Mouse (Mus musculus): ENCODE results near the gene Hnrnpa0. TPM values are rescaled to one million over a fixed set of nuclear protein-coding genes. Genes with fewer than 3 reads are reported as not detected.

The Hnrnpa0 gene
- polyA plus RNA-seq, 1 experiment = 94.2 TPM

- H3K4me3 ChIP-seq (ENCODE audit: extremely low read depth, insufficient read depth, insufficient read length) = peak overlapping the region; percentile 91
- TF ChIP-seq POLR2A (IDR thresholded peaks at IDR 0.05; ENCODE audit: low read depth, low read length) (no peak), CTCF (IDR thresholded peaks at IDR 0.05; ENCODE audit: extremely low read depth, insufficient read depth, insufficient read length, insufficient replicate concordance) (peak; percentile 76; the same call in 1 of the 2 replicates)
- peaks cover 22% of the 10 kb centered on the region for H3K36me3 ChIP-seq (ENCODE audit: control insufficient read depth, insufficient read depth, low read length)
- H3K27me3 ChIP-seq (ENCODE audit: control insufficient read depth, insufficient read depth, low read length) = no peaks in the 10 kb centered on the region
- WGBS = 3% methylated on average over 16 of the region's 16 CpGs
- peak overlapping the region; percentile 81 for H3K27ac ChIP-seq (ENCODE audit: insufficient read depth, low read length)
- peak; percentile 74 to 77 for DNase-seq (ENCODE audit: low read depth in 1 of 2, low spot score in 2 of 2)
- peaks cover 7% of the 10 kb centered on the region; the same call in 1 of the 2 replicates for H3K4me1 ChIP-seq (ENCODE audit: control insufficient read depth, insufficient read depth, insufficient read length)
Measured at GRCm38 (mm10) chr13:58158099-58158912, 29.9 kb upstream of the Hnrnpa0 start.

DNA sequence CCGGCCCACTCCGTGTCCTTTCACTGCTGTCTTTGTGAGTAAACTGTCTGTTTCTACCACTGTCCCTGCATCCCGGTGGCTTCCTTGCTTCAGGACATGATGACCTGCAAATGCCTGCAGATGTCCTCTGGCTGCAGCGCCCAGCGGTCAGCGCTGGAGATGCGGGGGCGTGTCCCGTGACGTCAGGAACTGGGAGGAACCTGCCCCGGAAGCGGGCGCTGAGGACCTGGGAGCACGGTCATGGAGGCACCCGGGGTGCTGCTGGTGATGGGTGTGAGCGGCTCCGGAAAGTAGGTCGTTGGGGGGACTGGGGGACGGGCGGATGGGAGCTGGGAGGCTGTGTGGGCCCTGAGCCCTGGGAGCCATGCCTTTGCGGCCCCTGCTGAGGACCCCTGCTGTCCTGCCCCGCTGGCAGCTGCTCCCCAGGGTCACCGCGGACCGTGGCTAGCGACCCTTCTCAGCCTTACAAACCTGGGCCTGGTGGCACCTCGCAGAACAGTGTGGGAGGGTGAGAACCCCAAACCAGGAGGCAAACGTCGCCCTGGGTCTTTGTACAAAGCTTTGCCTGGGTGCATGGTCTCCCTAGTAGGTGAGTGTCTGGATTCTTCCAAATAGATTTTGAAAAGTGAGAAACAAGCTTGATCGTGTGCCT is 29.2 kb upstream of the Hnrnpa0 start, which contains the start of gene Idnk:
TSS of gene Idnk (plus strand) at position 203 of the 652 bp plus-strand sequence.
- H3K27me3 ChIP-seq (ENCODE audit: control insufficient read depth, insufficient read depth, low read length) = no peaks in the 10 kb centered on the region
- peak within 1 kb of the TSS; percentile 91 for H3K4me3 ChIP-seq (ENCODE audit: extremely low read depth, insufficient read depth, insufficient read length)
- peaks cover 18% of the 10 kb centered on the region for H3K36me3 ChIP-seq (ENCODE audit: control insufficient read depth, insufficient read depth, low read length)
- TF ChIP-seq CTCF (IDR thresholded peaks at IDR 0.05; ENCODE audit: extremely low read depth, insufficient read depth, insufficient read length, insufficient replicate concordance) = 0 out of 2 replicates have a peak, but pooled peaks have one; percentile 1
- TF ChIP-seq POLR2A (IDR thresholded peaks at IDR 0.05; ENCODE audit: low read depth, low read length) = peak; percentile 61; the same call in 1 of the 2 replicates
- WGBS = 2% methylated on average over 30 of the region's 30 CpGs
- DNase-seq (ENCODE audit: low read depth in 1 of 2, low spot score in 2 of 2) = peak; percentile 23 to 82
- peak within 1 kb of the TSS; percentile 81 for H3K27ac ChIP-seq (ENCODE audit: insufficient read depth, low read length)
- peaks cover 7% of the 10 kb centered on the region; the same call in 1 of the 2 replicates for H3K4me1 ChIP-seq (ENCODE audit: control insufficient read depth, insufficient read depth, insufficient read length)

- peak overlapping the region; percentile 81; the same call in 1 of the 2 replicates for H3K27ac ChIP-seq (ENCODE audit: insufficient read depth, low read length)
- WGBS = 23% methylated on average over 8 of the region's 8 CpGs
- peaks cover 17% of the 10 kb centered on the region for H3K36me3 ChIP-seq (ENCODE audit: control insufficient read depth, insufficient read depth, low read length)
- no peaks in the 10 kb centered on the region for H3K27me3 ChIP-seq (ENCODE audit: control insufficient read depth, insufficient read depth, low read length)
- peak overlapping the region; percentile 91 for H3K4me3 ChIP-seq (ENCODE audit: extremely low read depth, insufficient read depth, insufficient read length)
- H3K4me1 ChIP-seq (ENCODE audit: control insufficient read depth, insufficient read depth, insufficient read length) = peaks cover 7% of the 10 kb centered on the region; the same call in 1 of the 2 replicates
- TF ChIP-seq POLR2A (IDR thresholded peaks at IDR 0.05; ENCODE audit: low read depth, low read length) (no peak), CTCF (IDR thresholded peaks at IDR 0.05; ENCODE audit: extremely low read depth, insufficient read depth, insufficient read length, insufficient replicate concordance) (no peak)
- DNase-seq (ENCODE audit: low read depth in 1 of 2, low spot score in 2 of 2) = no peak
Measured at GRCm38 (mm10) chr13:58157036-58157435, 28.7 kb upstream of the Hnrnpa0 start.

- 91% methylated on average over 2 of the region's 2 CpGs for WGBS
- peaks cover 7% of the 10 kb centered on the region; the same call in 1 of the 2 replicates for H3K4me1 ChIP-seq (ENCODE audit: control insufficient read depth, insufficient read depth, insufficient read length)
- no peak overlapping the region for H3K4me3 ChIP-seq (ENCODE audit: extremely low read depth, insufficient read depth, insufficient read length)
- TF ChIP-seq CTCF (IDR thresholded peaks at IDR 0.05; ENCODE audit: extremely low read depth, insufficient read depth, insufficient read length, insufficient replicate concordance) (no peak), POLR2A (IDR thresholded peaks at IDR 0.05; ENCODE audit: low read depth, low read length) (no peak)
- H3K27ac ChIP-seq (ENCODE audit: insufficient read depth, low read length) = no peak overlapping the region
- DNase-seq (ENCODE audit: low read depth in 1 of 2, low spot score in 2 of 2) = no peak
- peaks cover 12% of the 10 kb centered on the region for H3K36me3 ChIP-seq (ENCODE audit: control insufficient read depth, insufficient read depth, low read length)
- no peaks in the 10 kb centered on the region for H3K27me3 ChIP-seq (ENCODE audit: control insufficient read depth, insufficient read depth, low read length)
Measured at GRCm38 (mm10) chr13:58156031-58156430, 27.7 kb upstream of the Hnrnpa0 start.

DNA sequence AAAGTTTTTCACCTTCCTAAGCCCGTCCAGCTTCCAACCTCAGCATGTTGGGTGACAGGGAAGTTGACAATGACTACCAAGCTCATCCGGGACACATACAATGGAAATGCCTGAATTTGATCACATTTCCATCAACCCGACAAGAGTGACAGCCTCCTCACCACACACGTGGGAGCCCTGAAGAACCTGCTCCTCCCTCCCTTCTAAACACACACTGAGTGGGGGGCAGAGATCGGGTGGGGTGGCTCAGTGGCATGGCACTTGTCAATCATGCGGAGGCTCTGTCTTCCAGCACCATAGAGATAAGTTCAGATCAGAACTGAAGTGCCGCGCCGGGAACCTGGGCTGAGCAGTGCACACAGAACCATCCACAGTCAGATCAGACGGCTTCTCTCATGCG is 22.1 kb upstream of the Hnrnpa0 start:
- no peaks in the 10 kb centered on the region for H3K4me1 ChIP-seq (ENCODE audit: control insufficient read depth, insufficient read depth, insufficient read length)
- no peaks in the 10 kb centered on the region for H3K27me3 ChIP-seq (ENCODE audit: control insufficient read depth, insufficient read depth, low read length)
- no peak overlapping the region for H3K4me3 ChIP-seq (ENCODE audit: extremely low read depth, insufficient read depth, insufficient read length)
- no peak for DNase-seq (ENCODE audit: low read depth in 1 of 2, low spot score in 2 of 2)
- H3K36me3 ChIP-seq (ENCODE audit: control insufficient read depth, insufficient read depth, low read length) = no peaks in the 10 kb centered on the region
- TF ChIP-seq POLR2A (IDR thresholded peaks at IDR 0.05; ENCODE audit: low read depth, low read length) (no peak), CTCF (IDR thresholded peaks at IDR 0.05; ENCODE audit: extremely low read depth, insufficient read depth, insufficient read length, insufficient replicate concordance) (no peak)
- 85% methylated on average over 11 of the region's 11 CpGs for WGBS
- no peak overlapping the region for H3K27ac ChIP-seq (ENCODE audit: insufficient read depth, low read length)

DNA sequence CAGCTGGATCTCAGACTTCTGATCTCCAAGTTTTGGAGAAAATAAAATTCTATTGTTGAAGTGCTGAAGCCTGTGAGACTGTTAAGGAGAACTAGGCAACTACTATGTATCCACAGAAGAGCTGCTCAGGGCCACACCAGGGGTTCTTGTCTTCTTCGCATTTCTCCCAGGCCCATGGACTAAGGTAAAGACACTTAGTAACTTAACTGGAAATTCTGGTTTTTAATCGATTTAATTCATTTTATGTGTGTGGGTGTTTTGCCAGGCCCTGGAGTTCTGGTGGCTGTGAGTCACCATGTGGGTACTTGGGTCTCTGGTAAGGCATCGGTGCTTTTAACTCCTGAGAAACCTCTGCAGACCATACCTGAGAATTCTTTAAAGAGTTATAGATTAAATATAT is 21.3 kb upstream of the Hnrnpa0 start:
- no peaks in the 10 kb centered on the region for H3K4me1 ChIP-seq (ENCODE audit: control insufficient read depth, insufficient read depth, insufficient read length)
- WGBS = 88% methylated on average over 3 of the region's 3 CpGs

More for the DNA sequence above, 21.3 kb upstream of the Hnrnpa0 start:
- Histone ChIP-seq H3K4me3 (ENCODE audit: extremely low read depth, insufficient read depth, insufficient read length) (no peak overlapping the region), H3K27ac (ENCODE audit: insufficient read depth, low read length) (no peak overlapping the region), H3K27me3 (ENCODE audit: control insufficient read depth, insufficient read depth, low read length) (no peaks in the 10 kb centered on the region), H3K36me3 (ENCODE audit: control insufficient read depth, insufficient read depth, low read length) (no peaks in the 10 kb centered on the region)
- no peak for DNase-seq (ENCODE audit: low read depth in 1 of 2, low spot score in 2 of 2)
- TF ChIP-seq POLR2A (IDR thresholded peaks at IDR 0.05; ENCODE audit: low read depth, low read length) (no peak), CTCF (IDR thresholded peaks at IDR 0.05; ENCODE audit: extremely low read depth, insufficient read depth, insufficient read length, insufficient replicate concordance) (no peak)
